Mouse (Mus musculus) limb, embryonic 13.5 days (tissue): ENCODE data around the gene Prcd. TPM values are rescaled to one million over a fixed set of nuclear protein-coding genes. Genes with fewer than 3 reads are reported as not detected.
"Not testable (repeated sequence)": the region's sequence is repeated elsewhere in the genome, so short reads cannot be mapped to it uniquely, and the experiment has no call there.

Experiments used
- ATAC-seq: fragments of 200-750 bp; cut with Nextera tagmentation; 2 replicates; pipeline ENCODE4 v1.8.0; 2017; ENCODE audit warnings: low read depth, moderate number of reproducible peaks, moderate TSS enrichment; ENCODE audit not compliant: low FRiP score
- H3K27ac ChIP-seq: fragments of 300-500 bp; sonication (generic); 2 replicates; pipeline ENCODE4 v1.5.1; 2015; ENCODE audit warnings: inconsistent platforms, mild to moderate bottlenecking, moderate library complexity
- H3K27me3 ChIP-seq: fragments of 300-500 bp; sonication (generic); 2 replicates; pipeline ENCODE4 v1.6.1; 2015; ENCODE audit warnings: mild to moderate bottlenecking, inconsistent platforms
- H3K36me3 ChIP-seq: fragments of 300-500 bp; sonication (generic); 2 replicates; pipeline ENCODE4 v1.6.1; 2015; ENCODE audit warnings: inconsistent platforms, mild to moderate bottlenecking, moderate library complexity
- H3K4me1 ChIP-seq: fragments of 300-500 bp; sonication (generic); 2 replicates; pipeline ENCODE4 v1.6.1; 2015; ENCODE audit warnings: inconsistent platforms
- H3K4me2 ChIP-seq: fragments of 300-500 bp; sonication (generic); replicated peaks from 2 replicates; pipeline ENCODE4 v1.6.1; 2015; ENCODE audit warnings: inconsistent platforms, mild to moderate bottlenecking, moderate library complexity
- H3K4me3 ChIP-seq: fragments of 300-500 bp; sonication (generic); 2 replicates; pipeline ENCODE4 v1.5.1; 2015; ENCODE audit warnings: moderate library complexity, mild to moderate bottlenecking, inconsistent platforms
- H3K9ac ChIP-seq: fragments of 300-500 bp; sonication (generic); 2 replicates; pipeline ENCODE4 v1.6.1; 2015; ENCODE audit warnings: mild to moderate bottlenecking, inconsistent platforms
- H3K9me3 ChIP-seq: fragments of 300-500 bp; sonication (generic); 2 replicates; pipeline ENCODE4 v1.6.1; 2016; ENCODE audit warnings: inconsistent platforms
- WGBS: fragments of 180-500 bp; shearing (Covaris S2); methylation state at CpG from one replicate; pipeline ENCODE4 v1.1.7; 2015; 5-methylcytosine and 5-hydroxymethylcytosine counted together
- polyA plus RNA-seq: library from polyadenylated mRNA; unstranded; fragments of >200 nt; fragmentation: Nextera tagmentation; extraction: Ambion mirVana; gene quantifications from 2 replicates; pipeline ENCODE4 v1.2.1, GENCODE M21; 2015

Gene Prcd
- polyA plus RNA-seq: 0.56 and 0.83 TPM in 2 replicates

- 7% methylated on average over 10 of the region's 10 CpGs for WGBS
- H3K36me3 ChIP-seq: no peaks in the 10 kb centered on the region
- H3K4me3 ChIP-seq: peak within 1 kb of the TSS; percentile 56
- no peak for ATAC-seq
- H3K4me1 ChIP-seq: peaks cover 51% of the 10 kb centered on the region
- no peaks in the 10 kb centered on the region for H3K9me3 ChIP-seq
- H3K4me2 ChIP-seq: peak within 1 kb of the TSS; percentile 96
- peak within 1 kb of the TSS; percentile 70 for H3K9ac ChIP-seq
- no peak within 1 kb of the TSS for H3K27ac ChIP-seq
- peaks cover 41% of the 10 kb centered on the region for H3K27me3 ChIP-seq
Observed at GRCm38 (mm10) chr11:116653234-116653633, at the start of gene Prcd. Gene Prcd, plus strand, starts transcription at chr11:116653534.

GRCm38 (mm10) chr11:116604097-116604496 is 49.2 kb upstream of the Prcd start:
- no peaks in the 10 kb centered on the region for H3K27me3 ChIP-seq
- 0 out of 2 replicates have a peak, but pooled peaks cover 12% of the 10 kb centered on the region for H3K4me1 ChIP-seq
- no peak for ATAC-seq
- no peaks in the 10 kb centered on the region for H3K9me3 ChIP-seq
- H3K36me3 ChIP-seq: peaks cover 45% of the 10 kb centered on the region
- no peak overlapping the region for H3K9ac ChIP-seq
- 86% methylated on average over 12 of the region's 12 CpGs for WGBS
- H3K27ac ChIP-seq: no peak overlapping the region
- H3K4me3 ChIP-seq: no peak overlapping the region
- no peak overlapping the region for H3K4me2 ChIP-seq

- H3K9ac ChIP-seq: no peak overlapping the region
- 94% methylated on average over 3 of the region's 3 CpGs for WGBS
- ATAC-seq: no peak
Observed at GRCm38 (mm10) chr11:116607717-116608116, 45.6 kb upstream of the Prcd start.

GRCm38 (mm10) chr11:116609965-116610630 is 43.2 kb upstream of the Prcd start:
- ATAC-seq: no peak
- peaks cover 8% of the 10 kb centered on the region for H3K36me3 ChIP-seq
- H3K9ac ChIP-seq: no peak overlapping the region
- H3K4me2 ChIP-seq: no peak overlapping the region
- no peaks in the 10 kb centered on the region for H3K9me3 ChIP-seq
- 0 out of 2 replicates have a peak, but pooled peaks cover 12% of the 10 kb centered on the region for H3K4me1 ChIP-seq
- H3K27me3 ChIP-seq: no peaks in the 10 kb centered on the region
- no peak overlapping the region for H3K27ac ChIP-seq
- 75% methylated on average over 15 of the region's 15 CpGs for WGBS
- H3K4me3 ChIP-seq: no peak overlapping the region

More at GRCm38 (mm10) chr11:116607717-116608116, 45.6 kb upstream of the Prcd start:
- H3K4me1 ChIP-seq: 0 out of 2 replicates have a peak, but pooled peaks cover 12% of the 10 kb centered on the region
- no peak overlapping the region for H3K4me3 ChIP-seq
- no peaks in the 10 kb centered on the region for H3K27me3 ChIP-seq
- no peak overlapping the region for H3K4me2 ChIP-seq
- peaks cover 24% of the 10 kb centered on the region for H3K36me3 ChIP-seq
- H3K27ac ChIP-seq: no peak overlapping the region
- H3K9me3 ChIP-seq: no peaks in the 10 kb centered on the region

- H3K27ac ChIP-seq: not testable (repeated sequence)
- 94% methylated on average over 8 of the region's 9 CpGs for WGBS
Observed at GRCm38 (mm10) chr11:116611168-116611567, 42.2 kb upstream of the Prcd start.

GRCm38 (mm10) chr11:116611883-116612282 is 41.5 kb upstream of the Prcd start:
- Histone ChIP-seq H3K4me2 (no peak overlapping the region), H3K27me3 (no peaks in the 10 kb centered on the region), H3K9ac (no peak overlapping the region), H3K4me3 (no peak overlapping the region), H3K27ac (no peak overlapping the region), H3K4me1 (peaks cover 12% of the 10 kb centered on the region), H3K9me3 (no peaks in the 10 kb centered on the region), H3K36me3 (no peaks in the 10 kb centered on the region)
- no peak for ATAC-seq
- 81% methylated on average over 9 of the region's 9 CpGs for WGBS

More at GRCm38 (mm10) chr11:116611168-116611567, 42.2 kb upstream of the Prcd start:
- not testable (repeated sequence) for H3K36me3 ChIP-seq, H3K9ac ChIP-seq, ATAC-seq, H3K4me3 ChIP-seq, H3K4me2 ChIP-seq, H3K27me3 ChIP-seq, H3K9me3 ChIP-seq
- H3K4me1 ChIP-seq: peaks cover 11% of the 10 kb centered on the region; the same call in 1 of the 2 replicates

- Histone ChIP-seq H3K4me2 (no peak overlapping the region), H3K36me3 (no peaks in the 10 kb centered on the region), H3K27ac (no peak overlapping the region), H3K4me1 (peaks cover 13% of the 10 kb centered on the region), H3K27me3 (no peaks in the 10 kb centered on the region), H3K4me3 (no peak overlapping the region), H3K9me3 (no peaks in the 10 kb centered on the region), H3K9ac (no peak overlapping the region)
- ATAC-seq: no peak
- WGBS: 87% methylated on average over 1 of the region's 1 CpGs
Observed at GRCm38 (mm10) chr11:116612554-116612953, 40.8 kb upstream of the Prcd start.

- no peak overlapping the region for H3K27ac ChIP-seq
- peaks cover 20% of the 10 kb centered on the region for H3K4me1 ChIP-seq
- H3K9ac ChIP-seq: no peak overlapping the region
- H3K9me3 ChIP-seq: no peaks in the 10 kb centered on the region
- H3K27me3 ChIP-seq: no peaks in the 10 kb centered on the region
- no peak for ATAC-seq
- no peaks in the 10 kb centered on the region for H3K36me3 ChIP-seq
- WGBS: 87% methylated on average over 6 of the region's 6 CpGs
- no peak overlapping the region for H3K4me3 ChIP-seq
- no peak overlapping the region for H3K4me2 ChIP-seq
Observed at GRCm38 (mm10) chr11:116613234-116613633, 40.1 kb upstream of the Prcd start.

GRCm38 (mm10) chr11:116615735-116616437 is 37.4 kb upstream of the Prcd start:
- Histone ChIP-seq H3K4me2 (no peak overlapping the region), H3K9ac (no peak overlapping the region), H3K27ac (no peak overlapping the region), H3K9me3 (no peaks in the 10 kb centered on the region), H3K36me3 (no peaks in the 10 kb centered on the region), H3K4me3 (no peak overlapping the region), H3K27me3 (no peaks in the 10 kb centered on the region), H3K4me1 (peaks cover 45% of the 10 kb centered on the region)
- 55% methylated on average over 15 of the region's 15 CpGs for WGBS
- ATAC-seq: no peak

GRCm38 (mm10) chr11:116616438-116617118 is 36.8 kb upstream of the Prcd start:
- ATAC-seq: no peak

GRCm38 (mm10) chr11:116617641-116618040 is 35.7 kb upstream of the Prcd start:
- 78% methylated on average over 7 of the region's 7 CpGs for WGBS
- no peak overlapping the region for H3K4me3 ChIP-seq
- no peaks in the 10 kb centered on the region for H3K9me3 ChIP-seq
- H3K9ac ChIP-seq: no peak overlapping the region
- no peaks in the 10 kb centered on the region for H3K36me3 ChIP-seq
- no peak for ATAC-seq
- H3K27ac ChIP-seq: no peak overlapping the region
- H3K27me3 ChIP-seq: peaks cover 2% of the 10 kb centered on the region
- no peak overlapping the region for H3K4me2 ChIP-seq
- H3K4me1 ChIP-seq: peaks cover 61% of the 10 kb centered on the region

More at GRCm38 (mm10) chr11:116616438-116617118, 36.8 kb upstream of the Prcd start:
- H3K9ac ChIP-seq: no peak overlapping the region
- H3K9me3 ChIP-seq: no peaks in the 10 kb centered on the region
- peaks cover 52% of the 10 kb centered on the region for H3K4me1 ChIP-seq
- no peak overlapping the region for H3K4me3 ChIP-seq
- H3K36me3 ChIP-seq: no peaks in the 10 kb centered on the region
- H3K27me3 ChIP-seq: no peaks in the 10 kb centered on the region
- no peak overlapping the region; the same call in 1 of the 2 replicates for H3K27ac ChIP-seq
- H3K4me2 ChIP-seq: no peak overlapping the region
- 66% methylated on average over 10 of the region's 10 CpGs for WGBS

- no peak overlapping the region for H3K9ac ChIP-seq
- no peaks in the 10 kb centered on the region for H3K9me3 ChIP-seq
- H3K27me3 ChIP-seq: peaks cover 11% of the 10 kb centered on the region
- no peak overlapping the region for H3K27ac ChIP-seq
- H3K4me1 ChIP-seq: peaks cover 70% of the 10 kb centered on the region
- WGBS: 83% methylated on average over 7 of the region's 7 CpGs
- H3K4me2 ChIP-seq: no peak overlapping the region
- ATAC-seq: no peak
- no peaks in the 10 kb centered on the region for H3K36me3 ChIP-seq
- no peak overlapping the region for H3K4me3 ChIP-seq
Observed at GRCm38 (mm10) chr11:116618666-116619065, 34.7 kb upstream of the Prcd start.
